Mouse (Mus musculus) brown adipose tissue, adult 24 weeks (tissue): ENCODE data around the gene Mfn1. TPM values are rescaled to one million over a fixed set of nuclear protein-coding genes. Genes with fewer than 3 reads are reported as not detected.

Experiments used
- H3K27ac ChIP-seq: fragments of 200-500 bp; replicated peaks from 2 replicates; pipeline ENCODE4 v1.5.1; 2012; ENCODE audit warnings: low read depth, mild to moderate bottlenecking, low read length
- H3K4me1 ChIP-seq: fragments of 200-500 bp; 2 replicates; pipeline ENCODE4 v1.6.1; 2012; ENCODE audit warnings: low read length, mixed read lengths; ENCODE audit not compliant: control insufficient read depth, insufficient read depth, insufficient read length
- H3K4me3 ChIP-seq: fragments of 200-500 bp; 2 replicates; pipeline ENCODE4 v1.5.1; 2012; ENCODE audit warnings: low read depth, mild to moderate bottlenecking, low read length, moderate library complexity; ENCODE audit not compliant: insufficient read depth
- polyA plus RNA-seq: library from polyadenylated mRNA; stranded (reverse); fragments of >200 nt; gene quantifications from 2 replicates; pipeline ENCODE4 v1.2.4, GENCODE M21; 2012; ENCODE audit not compliant: missing spikeins, insufficient read depth, insufficient read length

Gene Mfn1
- polyA plus RNA-seq, 1 experiment, result 56.6 TPM

DNA sequence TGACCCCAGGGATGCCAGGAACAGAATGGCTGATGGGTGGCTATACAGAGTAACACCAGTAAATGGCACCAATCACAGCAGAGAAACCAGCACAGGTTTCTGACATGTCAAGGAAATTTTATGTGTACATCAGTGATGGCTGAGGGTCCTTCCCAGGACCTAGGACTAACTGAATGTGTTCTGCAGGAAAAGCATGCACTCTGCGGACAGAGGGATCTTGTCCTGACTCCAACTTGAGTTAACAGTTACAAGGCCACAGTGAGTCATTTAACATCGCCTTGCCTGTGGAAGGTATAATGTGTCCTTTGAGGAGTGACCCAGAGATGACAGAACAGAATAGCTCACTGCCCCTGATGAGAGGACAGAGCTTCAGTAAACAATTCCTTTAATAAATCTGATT, 85.5 kb downstream of the Mfn1 start:
- Histone ChIP-seq H3K4me1 (no peaks in the 10 kb centered on the region; the same call in none of the 2 replicates), H3K4me3 (peak overlapping the region; percentile 27; the same call in 1 of the 2 replicates), H3K27ac (no peak overlapping the region)

GRCm38 (mm10) chr3:32615376-32615775, 86.1 kb downstream of the Mfn1 start:
- Histone ChIP-seq H3K4me1 (no peaks in the 10 kb centered on the region; the same call in none of the 2 replicates), H3K27ac (no peak overlapping the region), H3K4me3 (peak overlapping the region; percentile 80)

DNA sequence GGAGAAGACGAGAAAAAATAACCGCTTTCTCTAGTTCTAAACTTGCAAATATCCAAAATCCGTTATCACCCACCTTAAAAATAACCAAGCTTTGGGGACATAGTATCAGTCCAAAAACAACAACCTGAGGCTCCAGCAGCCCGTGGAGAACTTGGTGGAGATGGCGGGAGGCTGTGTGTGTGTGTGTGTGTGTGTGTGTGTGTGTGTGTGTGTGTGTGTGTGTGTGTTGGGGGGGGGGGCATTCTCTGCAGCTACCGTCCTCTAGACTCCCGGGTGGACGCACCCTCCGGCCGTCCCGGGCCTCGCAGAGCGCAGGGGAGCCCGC, 86.7 kb downstream of the Mfn1 start:
- Histone ChIP-seq H3K4me3 (peak overlapping the region; percentile 80), H3K4me1 (no peaks in the 10 kb centered on the region; the same call in none of the 2 replicates), H3K27ac (0 out of 2 replicates have a peak overlapping the region, but pooled peaks have one; percentile 8)

- Histone ChIP-seq H3K27ac (0 out of 2 replicates have a peak within 1 kb of the TSS, but pooled peaks have one; percentile 8), H3K4me1 (no peaks in the 10 kb centered on the region; the same call in none of the 2 replicates), H3K4me3 (peak within 1 kb of the TSS; percentile 80)
Measured at GRCm38 (mm10) chr3:32616331-32617052, 87.2 kb downstream of the Mfn1 start, which contains the start of gene Gnb4. Gene Gnb4, minus strand, starts transcription at chr3:32616585.

- no peak overlapping the region for H3K27ac ChIP-seq
- H3K4me1 ChIP-seq, result no peaks in the 10 kb centered on the region; the same call in none of the 2 replicates
Measured at GRCm38 (mm10) chr3:32617053-32617642, 87.9 kb downstream of the Mfn1 start.

GRCm38 (mm10) chr3:32621658-32622057, 92.4 kb downstream of the Mfn1 start:
- Histone ChIP-seq H3K4me3 (no peak overlapping the region), H3K4me1 (no peaks in the 10 kb centered on the region), H3K27ac (no peak overlapping the region)

More at GRCm38 (mm10) chr3:32617053-32617642, 87.9 kb downstream of the Mfn1 start:
- peak overlapping the region; percentile 37 for H3K4me3 ChIP-seq

DNA sequence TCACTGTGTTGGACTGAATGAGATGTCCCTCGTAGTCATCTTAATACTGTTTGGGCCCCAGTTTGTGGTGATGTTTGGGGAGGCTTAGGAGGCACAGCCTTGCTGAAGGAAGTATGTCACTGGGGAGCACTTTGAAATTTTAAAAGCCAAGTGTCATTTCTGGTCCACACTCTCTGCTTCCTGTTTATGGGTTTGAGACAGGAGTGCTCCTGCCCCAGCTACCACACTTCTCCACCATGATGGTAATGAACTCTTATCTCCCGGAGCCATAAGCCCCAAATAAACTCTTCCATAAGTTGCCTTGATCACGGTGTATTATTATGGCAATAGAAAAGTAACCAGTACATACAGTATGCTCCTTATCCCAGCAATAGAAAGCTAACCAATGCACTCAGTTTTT, 92.8 kb downstream of the Mfn1 start:
- H3K27ac ChIP-seq, result no peak overlapping the region
- H3K4me1 ChIP-seq, result no peaks in the 10 kb centered on the region
- H3K4me3 ChIP-seq, result no peak overlapping the region

GRCm38 (mm10) chr3:32628141-32628540, 98.9 kb downstream of the Mfn1 start:
- H3K4me1 ChIP-seq, result no peaks in the 10 kb centered on the region
- H3K4me3 ChIP-seq, result no peak overlapping the region
- no peak overlapping the region for H3K27ac ChIP-seq

Other genes with a start within 250 kb of the Mfn1 start
- 2.9 and 3.5 TPM in 2 replicates for gene Zmat3, start 163.5 kb upstream of the Mfn1 start, polyA plus RNA-seq
- 14.3 and 17.7 TPM in 2 replicates for gene Pik3ca, start 131.8 kb upstream of the Mfn1 start, polyA plus RNA-seq
- not detected in 2 replicates for gene Kcnmb3, start 37.2 kb upstream of the Mfn1 start, polyA plus RNA-seq
- gene Zfp639, start 19.2 kb upstream of the Mfn1 start, polyA plus RNA-seq, result 26.8 and 28.5 TPM in 2 replicates
- 5.4 and 6.8 TPM in 2 replicates for gene Gnb4, start 87.1 kb downstream of the Mfn1 start, polyA plus RNA-seq
- 23.6 and 35.8 TPM in 2 replicates for gene Actl6a, start 176.8 kb downstream of the Mfn1 start, polyA plus RNA-seq
- 1,549 and 1,905 TPM in 2 replicates for gene Ndufb5, start 207.5 kb downstream of the Mfn1 start, polyA plus RNA-seq
- 87.9 and 116 TPM in 2 replicates for gene Mrpl47, start 208.1 kb downstream of the Mfn1 start, polyA plus RNA-seq